Mouse (Mus musculus) forebrain, embryonic 15.5 days (tissue): ENCODE data around the gene Ehbp1. TPM values are rescaled to one million over a fixed set of nuclear protein-coding genes. Genes with fewer than 3 reads are reported as not detected.

ENCODE experiments used
- ATAC-seq: fragments of 200-750 bp; cut with Nextera tagmentation; replicated peaks from 2 replicates; pipeline ENCODE4 v1.8.0; 2017; ENCODE audit warnings: mild to moderate bottlenecking, moderate TSS enrichment, moderate library complexity
- H3K27ac ChIP-seq: fragments of 300-500 bp; sonication (generic); replicated peaks from 2 replicates; pipeline ENCODE4 v1.5.1; 2015; ENCODE audit warnings: mild to moderate bottlenecking, inconsistent platforms
- H3K27me3 ChIP-seq: fragments of 300-500 bp; sonication (generic); 2 replicates; pipeline ENCODE4 v1.6.1; 2015; ENCODE audit warnings: inconsistent platforms
- H3K36me3 ChIP-seq: fragments of 300-500 bp; sonication (generic); 2 replicates; pipeline ENCODE4 v1.6.1; 2015; ENCODE audit warnings: mild to moderate bottlenecking, inconsistent platforms
- H3K4me1 ChIP-seq: fragments of 300-500 bp; sonication (generic); 2 replicates; pipeline ENCODE4 v1.6.1; 2015; ENCODE audit warnings: inconsistent platforms
- H3K4me2 ChIP-seq: fragments of 300-500 bp; sonication (generic); replicated peaks from 2 replicates; pipeline ENCODE4 v1.6.1; 2015; ENCODE audit warnings: mild to moderate bottlenecking, inconsistent platforms
- H3K4me3 ChIP-seq: fragments of 300-500 bp; sonication (generic); 2 replicates; pipeline ENCODE4 v1.5.1; 2015; ENCODE audit warnings: mild to moderate bottlenecking, inconsistent platforms
- H3K9ac ChIP-seq: fragments of 300-500 bp; sonication (generic); replicated peaks from 2 replicates; pipeline ENCODE4 v1.6.1; 2015; ENCODE audit warnings: mild to moderate bottlenecking, inconsistent platforms
- H3K9me3 ChIP-seq: fragments of 300-500 bp; sonication (generic); 2 replicates; pipeline ENCODE4 v1.6.1; 2016; ENCODE audit warnings: inconsistent platforms
- WGBS: fragments of 180-500 bp; shearing (Covaris S2); methylation state at CpG from one replicate; pipeline ENCODE4 v1.1.7; 2015; ENCODE audit warnings: mixed read lengths; 5-methylcytosine and 5-hydroxymethylcytosine counted together
- polyA plus RNA-seq: library from polyadenylated mRNA; unstranded; fragments of >200 nt; fragmentation: Nextera tagmentation; extraction: Ambion mirVana; gene quantifications from 2 replicates; pipeline ENCODE4 v1.2.1, GENCODE M21; 2015

Gene Ehbp1
- polyA plus RNA-seq, 1 experiment from 2014 or later: 21.2 TPM

DNA sequence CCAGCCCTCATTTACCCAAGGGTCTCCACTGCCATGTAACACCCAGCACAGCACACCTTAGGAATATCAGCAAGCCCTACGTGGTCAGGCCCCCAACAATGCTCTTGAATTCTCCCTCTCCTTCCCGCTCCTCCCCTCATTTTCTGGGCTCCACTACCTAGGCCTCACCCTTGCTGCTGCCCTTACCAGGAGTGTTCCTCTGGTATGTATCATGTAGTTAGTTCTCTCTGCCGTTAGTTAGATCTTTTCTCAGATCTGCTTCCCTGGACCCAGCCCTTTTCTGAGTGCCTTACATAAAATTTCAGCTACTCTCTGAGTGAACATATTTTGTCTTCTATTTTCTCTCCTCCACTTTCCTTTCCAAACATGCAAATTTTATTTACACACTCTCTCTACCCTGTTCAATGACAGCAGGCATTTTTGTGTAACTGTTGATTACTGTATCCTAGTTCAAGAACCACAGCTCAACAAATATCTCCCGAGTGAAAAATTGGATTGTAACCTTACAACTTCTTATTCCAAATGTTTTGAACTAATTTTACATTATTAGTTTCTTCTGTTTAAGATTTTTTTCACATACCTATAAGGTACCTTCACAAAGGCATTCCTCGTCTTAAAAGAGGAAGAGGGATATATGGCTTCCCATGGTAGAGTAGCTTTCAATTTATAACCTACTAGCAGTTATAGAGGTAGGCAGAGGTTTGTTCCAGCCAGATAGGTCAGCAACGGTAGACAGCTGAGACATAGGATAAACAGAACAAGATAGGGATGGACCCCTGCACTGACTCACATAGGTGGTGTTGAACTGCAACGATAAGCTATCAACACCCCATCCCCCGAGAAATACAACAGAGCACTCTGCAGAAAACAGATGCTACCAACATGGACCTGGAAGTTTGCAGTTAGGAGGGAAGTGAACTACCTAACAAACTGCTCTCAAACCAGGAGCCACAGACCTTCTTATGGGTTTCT, 160.3 kb downstream of the Ehbp1 start:
- H3K9me3 ChIP-seq: no peaks in the 10 kb centered on the region
- WGBS: 91% methylated on average over 8 of the region's 8 CpGs
- H3K4me2 ChIP-seq: no peak overlapping the region
- H3K4me1 ChIP-seq: no peaks in the 10 kb centered on the region
- H3K4me3 ChIP-seq: no peak overlapping the region
- no peaks in the 10 kb centered on the region for H3K36me3 ChIP-seq
- no peak overlapping the region for H3K9ac ChIP-seq
- H3K27ac ChIP-seq: no peak overlapping the region
- no peak for ATAC-seq
- H3K27me3 ChIP-seq: no peaks in the 10 kb centered on the region

DNA sequence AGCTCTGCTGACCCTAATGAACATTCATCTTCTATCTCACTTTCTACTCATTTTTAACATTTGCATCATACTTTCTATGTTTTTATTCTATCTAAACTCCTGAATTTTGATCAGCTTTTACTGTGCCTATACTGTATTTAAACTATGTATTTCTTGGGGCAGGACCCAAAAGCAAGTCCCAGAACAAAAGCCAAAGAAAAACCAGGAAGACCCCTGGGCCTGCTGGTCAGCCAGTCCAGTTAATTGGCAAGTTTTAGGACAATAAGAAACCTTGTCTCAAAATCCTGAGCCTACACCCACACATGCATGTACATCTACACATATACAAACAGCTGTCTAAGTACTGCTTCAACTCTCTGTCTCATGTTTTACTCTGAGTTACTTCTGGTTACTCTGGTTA, 161.9 kb downstream of the Ehbp1 start:
- Histone ChIP-seq H3K4me1 (no peaks in the 10 kb centered on the region), H3K4me2 (no peak overlapping the region)
- no peak for ATAC-seq

GRCm38 (mm10) chr11:22178569-22178968, 163.5 kb downstream of the Ehbp1 start:
- Histone ChIP-seq H3K27me3 (no peaks in the 10 kb centered on the region), H3K4me2 (no peak overlapping the region), H3K9me3 (no peaks in the 10 kb centered on the region), H3K27ac (no peak overlapping the region), H3K36me3 (no peaks in the 10 kb centered on the region), H3K9ac (no peak overlapping the region), H3K4me1 (no peaks in the 10 kb centered on the region), H3K4me3 (no peak overlapping the region)
- 92% methylated on average over 1 of the region's 1 CpGs for WGBS
- no peak for ATAC-seq

More for the DNA sequence above, 161.9 kb downstream of the Ehbp1 start:
- Histone ChIP-seq H3K27ac (no peak overlapping the region), H3K9ac (no peak overlapping the region), H3K9me3 (no peaks in the 10 kb centered on the region), H3K27me3 (no peaks in the 10 kb centered on the region), H3K4me3 (no peak overlapping the region), H3K36me3 (no peaks in the 10 kb centered on the region)

DNA sequence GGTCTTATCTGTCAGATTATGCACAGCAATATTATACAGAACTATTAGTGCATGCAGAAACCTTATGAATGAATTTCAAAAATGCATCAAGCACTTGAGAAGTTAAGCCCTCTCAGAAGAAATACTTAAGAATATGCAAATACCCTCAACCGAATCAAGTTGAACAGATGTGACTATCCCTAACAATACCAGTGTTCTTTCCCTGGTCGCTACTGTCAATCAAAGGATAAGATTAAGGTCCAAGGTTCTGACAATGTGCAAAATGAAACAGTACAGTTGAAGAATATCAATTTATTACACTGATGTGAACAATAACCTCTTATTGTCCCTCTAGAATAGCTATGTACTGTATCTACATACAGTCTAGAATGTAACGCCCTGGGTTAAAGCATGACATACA, 167.8 kb downstream of the Ehbp1 start:
- Histone ChIP-seq H3K9ac (no peak overlapping the region), H3K9me3 (no peaks in the 10 kb centered on the region), H3K4me1 (no peaks in the 10 kb centered on the region), H3K4me2 (no peak overlapping the region), H3K36me3 (no peaks in the 10 kb centered on the region), H3K4me3 (no peak overlapping the region), H3K27ac (no peak overlapping the region), H3K27me3 (no peaks in the 10 kb centered on the region)
- 49% methylated on average over 3 of the region's 3 CpGs for WGBS
- ATAC-seq: no peak

- Histone ChIP-seq H3K27me3 (no peaks in the 10 kb centered on the region), H3K4me2 (no peak overlapping the region), H3K36me3 (peaks cover 3% of the 10 kb centered on the region; the same call in 1 of the 2 replicates), H3K9ac (no peak overlapping the region), H3K4me3 (no peak overlapping the region), H3K27ac (no peak overlapping the region), H3K4me1 (no peaks in the 10 kb centered on the region), H3K9me3 (no peaks in the 10 kb centered on the region)
- WGBS: 94% methylated on average over 6 of the region's 6 CpGs
- ATAC-seq: no peak
Measured at GRCm38 (mm10) chr11:22170962-22171638, 171.0 kb downstream of the Ehbp1 start.

DNA sequence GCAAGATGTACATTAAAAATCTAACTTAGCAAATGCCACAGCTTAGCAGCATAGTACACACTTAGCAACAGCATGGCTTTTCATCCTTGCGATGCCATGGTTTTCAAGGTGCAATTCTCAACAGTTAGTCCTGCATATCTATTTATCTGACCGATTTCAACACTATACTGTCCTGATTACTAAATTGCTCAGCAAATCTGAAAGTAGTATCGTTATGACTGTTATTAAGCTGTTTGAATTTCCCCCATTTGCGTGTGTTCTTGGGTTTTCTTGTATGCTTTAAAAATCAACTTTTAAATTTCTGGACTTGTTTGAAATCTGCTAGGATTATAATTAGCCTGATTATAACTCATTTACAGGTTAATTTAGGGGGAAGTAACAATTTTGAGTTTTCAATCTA, 184.2 kb downstream of the Ehbp1 start:
- no peak for ATAC-seq
- no peaks in the 10 kb centered on the region for H3K27me3 ChIP-seq
- no peak overlapping the region for H3K4me2 ChIP-seq
- H3K27ac ChIP-seq: no peak overlapping the region
- H3K4me3 ChIP-seq: no peak overlapping the region
- WGBS: 84% methylated on average over 4 of the region's 4 CpGs
- no peaks in the 10 kb centered on the region for H3K36me3 ChIP-seq
- H3K9me3 ChIP-seq: no peaks in the 10 kb centered on the region
- H3K9ac ChIP-seq: no peak overlapping the region
- H3K4me1 ChIP-seq: no peaks in the 10 kb centered on the region

DNA sequence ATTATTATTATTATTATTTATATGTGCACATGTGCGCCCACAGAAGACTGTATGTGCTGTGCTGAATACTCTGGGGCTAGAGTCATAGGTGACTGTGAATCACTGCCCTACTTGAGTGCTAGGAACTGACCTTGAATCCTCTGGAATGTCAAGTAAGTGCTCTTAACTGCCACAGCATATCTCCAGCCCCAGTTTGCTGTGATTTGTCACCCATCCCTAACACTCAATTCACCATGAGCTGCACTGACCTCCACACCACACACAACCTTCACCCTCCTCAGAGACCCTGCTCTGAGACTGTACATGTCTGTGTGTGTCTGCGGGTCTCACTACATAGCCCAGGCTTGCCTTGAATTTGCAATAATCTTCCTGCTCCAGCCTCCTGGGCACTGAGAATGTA, 185.9 kb downstream of the Ehbp1 start:
- Histone ChIP-seq H3K9me3 (no peaks in the 10 kb centered on the region), H3K4me2 (no peak overlapping the region), H3K9ac (no peak overlapping the region), H3K27me3 (no peaks in the 10 kb centered on the region), H3K36me3 (no peaks in the 10 kb centered on the region), H3K27ac (no peak overlapping the region), H3K4me3 (no peak overlapping the region), H3K4me1 (no peaks in the 10 kb centered on the region)
- ATAC-seq: no peak
- 94% methylated on average over 2 of the region's 2 CpGs for WGBS

DNA sequence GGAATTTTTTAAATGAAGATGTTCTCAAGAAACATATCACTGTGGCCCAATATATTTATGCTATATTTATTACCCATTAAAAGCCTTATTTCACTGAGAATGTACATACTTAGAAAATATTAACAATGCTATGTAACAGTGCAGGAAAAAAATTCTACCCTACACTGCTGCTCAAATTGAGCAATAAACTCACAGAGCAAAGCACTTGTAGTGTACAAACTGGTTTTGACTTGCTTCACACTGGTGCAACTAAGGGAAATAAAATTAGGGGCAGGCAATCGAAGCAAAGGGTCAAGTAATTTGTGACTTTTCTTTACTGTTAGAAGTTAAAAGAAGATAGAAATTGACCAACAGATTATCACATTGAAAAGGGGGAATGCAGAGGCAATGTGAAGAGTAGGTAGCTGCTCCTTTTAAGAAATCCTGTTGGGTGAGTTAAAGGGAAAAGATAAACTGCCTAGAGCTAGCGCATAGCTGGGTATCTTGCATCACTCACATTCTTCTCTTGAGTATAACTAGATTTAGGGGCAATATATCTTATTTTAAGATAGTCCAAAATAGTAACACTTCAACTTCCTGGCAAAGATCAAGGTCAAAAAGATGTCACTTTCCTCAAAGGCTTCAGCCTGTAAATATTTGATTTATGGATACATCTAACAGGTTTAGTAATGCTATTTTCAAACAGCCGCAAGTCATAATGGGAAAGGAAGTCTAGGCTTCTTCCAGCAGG, 186.6 kb downstream of the Ehbp1 start:
- 95% methylated on average over 3 of the region's 3 CpGs for WGBS
- no peak overlapping the region for H3K4me2 ChIP-seq
- no peaks in the 10 kb centered on the region for H3K9me3 ChIP-seq
- no peaks in the 10 kb centered on the region for H3K27me3 ChIP-seq
- ATAC-seq: no peak
- no peak overlapping the region for H3K4me3 ChIP-seq
- H3K36me3 ChIP-seq: no peaks in the 10 kb centered on the region
- no peaks in the 10 kb centered on the region for H3K4me1 ChIP-seq
- H3K9ac ChIP-seq: no peak overlapping the region
- H3K27ac ChIP-seq: no peak overlapping the region

GRCm38 (mm10) chr11:22154501-22155294, 187.4 kb downstream of the Ehbp1 start:
- Histone ChIP-seq H3K4me2 (no peak overlapping the region), H3K9ac (no peak overlapping the region), H3K27ac (no peak overlapping the region), H3K4me3 (no peak overlapping the region), H3K4me1 (no peaks in the 10 kb centered on the region), H3K9me3 (no peaks in the 10 kb centered on the region), H3K36me3 (no peaks in the 10 kb centered on the region), H3K27me3 (no peaks in the 10 kb centered on the region)
- ATAC-seq: no peak
- WGBS: 88% methylated on average over 9 of the region's 9 CpGs

GRCm38 (mm10) chr11:22140737-22141136, 201.4 kb downstream of the Ehbp1 start:
- Histone ChIP-seq H3K4me1 (no peaks in the 10 kb centered on the region), H3K4me2 (no peak overlapping the region), H3K36me3 (no peaks in the 10 kb centered on the region), H3K4me3 (no peak overlapping the region), H3K9me3 (no peaks in the 10 kb centered on the region), H3K9ac (no peak overlapping the region), H3K27me3 (no peaks in the 10 kb centered on the region), H3K27ac (no peak overlapping the region)
- no peak for ATAC-seq
- WGBS: 77% methylated on average over 2 of the region's 2 CpGs

- Histone ChIP-seq H3K4me3 (no peak overlapping the region), H3K27ac (no peak overlapping the region), H3K4me2 (no peak overlapping the region), H3K4me1 (no peaks in the 10 kb centered on the region), H3K9me3 (no peaks in the 10 kb centered on the region), H3K36me3 (no peaks in the 10 kb centered on the region), H3K27me3 (no peaks in the 10 kb centered on the region), H3K9ac (no peak overlapping the region)
- ATAC-seq: no peak
Measured at GRCm38 (mm10) chr11:22138466-22138865, 203.6 kb downstream of the Ehbp1 start.
